Mouse (Mus musculus) frontal cortex, postnatal 36 days (tissue): ENCODE measurements at regions not wholly inside any gene's neighbourhood (a gene's known extent, or its start where the extent isn't known, plus 50 kb on each side); places are given as distances from the start of the nearest gene placed in this dataset.

Source experiments
- DNase-seq, 2 experiments: peaks; one replicate each; pipeline ENCODE4 v3.0.0; 2022; ENCODE audit warnings: low spot score in 2 of 2

GRCm38 (mm10) chr14:61997736-61998135 is 294.7 kb upstream of the Rnaseh2b start:
- no peak for DNase-seq

- DNase-seq = no peak
Observed at GRCm38 (mm10) chr14:61998259-61998658, 294.1 kb upstream of the Rnaseh2b start.

GRCm38 (mm10) chr14:62001481-62001949 is 290.9 kb upstream of the Rnaseh2b start:
- DNase-seq = no peak

- no peak for DNase-seq
Observed at GRCm38 (mm10) chr14:62002131-62002530, 290.3 kb upstream of the Rnaseh2b start.

- peak in 1 of 2 experiments; percentile 32 for DNase-seq
Observed at GRCm38 (mm10) chr14:62003013-62003781, 289.2 kb upstream of the Rnaseh2b start.

- DNase-seq = no peak
Observed at GRCm38 (mm10) chr14:62003797-62004196, 288.6 kb upstream of the Rnaseh2b start.

GRCm38 (mm10) chr14:62008707-62009106 is 283.7 kb upstream of the Rnaseh2b start:
- DNase-seq = no peak

- no peak for DNase-seq
Observed at GRCm38 (mm10) chr14:62018804-62019203, 273.6 kb upstream of the Rnaseh2b start.

- DNase-seq = no peak
Observed at GRCm38 (mm10) chr14:62020996-62021395, 271.4 kb upstream of the Rnaseh2b start.

- DNase-seq = no peak
Observed at GRCm38 (mm10) chr14:62022193-62022592, 270.2 kb upstream of the Rnaseh2b start.

- no peak for DNase-seq
Observed at GRCm38 (mm10) chr14:62023022-62023421, 269.4 kb upstream of the Rnaseh2b start.

GRCm38 (mm10) chr14:62027751-62028279 is 264.6 kb upstream of the Rnaseh2b start:
- DNase-seq = no peak

GRCm38 (mm10) chr14:62030059-62030458 is 262.3 kb upstream of the Rnaseh2b start:
- DNase-seq = no peak

GRCm38 (mm10) chr14:62033661-62034060 is 258.7 kb upstream of the Rnaseh2b start:
- no peak for DNase-seq

- DNase-seq = no peak
Observed at GRCm38 (mm10) chr14:62034664-62035063, 257.7 kb upstream of the Rnaseh2b start.

GRCm38 (mm10) chr14:62035416-62035815 is 257.0 kb upstream of the Rnaseh2b start:
- DNase-seq = no peak

- DNase-seq = no peak
Observed at GRCm38 (mm10) chr14:62037514-62037913, 254.9 kb upstream of the Rnaseh2b start.

- DNase-seq = no peak
Observed at GRCm38 (mm10) chr14:62037917-62038316, 254.5 kb upstream of the Rnaseh2b start.

- DNase-seq = peak; percentile 65 to 76
Observed at GRCm38 (mm10) chr14:62042305-62043116, 249.9 kb upstream of the Rnaseh2b start.

- DNase-seq = no peak
Observed at GRCm38 (mm10) chr14:62043117-62043422, 249.3 kb upstream of the Rnaseh2b start.

- no peak for DNase-seq
Observed at GRCm38 (mm10) chr14:62050941-62051340, 241.4 kb upstream of the Rnaseh2b start.

GRCm38 (mm10) chr14:62051923-62052322 is 240.5 kb upstream of the Rnaseh2b start:
- no peak for DNase-seq

GRCm38 (mm10) chr14:62053004-62053403 is 239.4 kb upstream of the Rnaseh2b start:
- DNase-seq = no peak
